Mouse (Mus musculus): Measurements from ENCODE around the gene Kif1c. TPM values are rescaled to one million over a fixed set of nuclear protein-coding genes. Genes with fewer than 3 reads are reported as not detected.
"Not testable (repeated sequence)": the region's sequence is repeated elsewhere in the genome, so short reads cannot be mapped to it uniquely, and the experiment has no call there.

Kif1c gene
- polyA plus RNA-seq, 1 experiment from 2014 or later: 1.1 TPM

GRCm38 (mm10) chr11:70776830-70777571 is 76.7 kb downstream of the Kif1c start:
- H3K27me3 ChIP-seq (ENCODE audit: control insufficient read depth, insufficient read depth, low read depth, low read length): no peaks in the 10 kb centered on the region
- H3K27ac ChIP-seq (ENCODE audit: low read length): no peak overlapping the region
- ATAC-seq (ENCODE audit: low read depth): peak; percentile 47; the same call in 1 of the 2 replicates
- H3K36me3 ChIP-seq (ENCODE audit: control insufficient read depth, insufficient read depth): no peaks in the 10 kb centered on the region
- no peak overlapping the region for H3K4me2 ChIP-seq (ENCODE audit: low read depth, low read length)
- WGBS (ENCODE audit: insufficient replicate concordance): 23% methylated on average over 17 of the region's 17 CpGs
- no peaks in the 10 kb centered on the region for H3K9me3 ChIP-seq (replicated peaks; ENCODE audit: control insufficient read depth, low read length)
- H3K4me1 ChIP-seq (ENCODE audit: control insufficient read depth, low read depth, low read length): peaks cover 4% of the 10 kb centered on the region
- H3K9ac ChIP-seq (ENCODE audit: low read depth, low read length): no peak overlapping the region
- H3K4me3 ChIP-seq (ENCODE audit: low read depth, low read length): no peak overlapping the region

GRCm38 (mm10) chr11:70777634-70778033 is 77.3 kb downstream of the Kif1c start:
- Histone ChIP-seq H3K4me2 (ENCODE audit: low read depth, low read length) (no peak overlapping the region), H3K27ac (ENCODE audit: low read length) (no peak overlapping the region), H3K36me3 (ENCODE audit: control insufficient read depth, insufficient read depth) (no peaks in the 10 kb centered on the region), H3K9ac (ENCODE audit: low read depth, low read length) (no peak overlapping the region), H3K4me3 (ENCODE audit: low read depth, low read length) (no peak overlapping the region), H3K4me1 (ENCODE audit: control insufficient read depth, low read depth, low read length) (peaks cover 4% of the 10 kb centered on the region), H3K27me3 (ENCODE audit: control insufficient read depth, insufficient read depth, low read depth, low read length) (no peaks in the 10 kb centered on the region), H3K9me3 (replicated peaks; ENCODE audit: control insufficient read depth, low read length) (no peaks in the 10 kb centered on the region)
- ATAC-seq (ENCODE audit: low read depth): no peak
- WGBS (ENCODE audit: insufficient replicate concordance): 54% methylated on average over 6 of the region's 6 CpGs

- H3K36me3 ChIP-seq (ENCODE audit: control insufficient read depth, insufficient read depth): not testable (repeated sequence)
- 13% methylated on average over 6 of the region's 6 CpGs for WGBS (ENCODE audit: insufficient replicate concordance)
Measured at GRCm38 (mm10) chr11:70778058-70778457, 77.7 kb downstream of the Kif1c start.

More at GRCm38 (mm10) chr11:70778058-70778457, 77.7 kb downstream of the Kif1c start:
- H3K4me1 ChIP-seq (ENCODE audit: control insufficient read depth, low read depth, low read length); H3K9me3 ChIP-seq (replicated peaks; ENCODE audit: control insufficient read depth, low read length); H3K27me3 ChIP-seq (ENCODE audit: control insufficient read depth, insufficient read depth, low read depth, low read length); H3K4me3 ChIP-seq (ENCODE audit: low read depth, low read length); ATAC-seq (ENCODE audit: low read depth); H3K4me2 ChIP-seq (ENCODE audit: low read depth, low read length); H3K9ac ChIP-seq (ENCODE audit: low read depth, low read length); H3K27ac ChIP-seq (ENCODE audit: low read length): not testable (repeated sequence)

Small RNA genes within 50 kb of the gene (microRNA-seq; reads per million reads assigned to microRNA genes)
- gene Gm22760 (not detected), gene Mir6925 (not detected)

Other genes with a start within 250 kb of the Kif1c start
- 12.8 and 13.7 TPM in 2 replicates for gene Med11, start 248.6 kb upstream of the Kif1c start, polyA plus RNA-seq (2015; fragmentation: Nextera tagmentation; extraction: Ambion mirVana)
- 0.42 and 0.87 TPM in 2 replicates for gene Zmynd15, start 241.1 kb upstream of the Kif1c start, polyA plus RNA-seq (2015; fragmentation: Nextera tagmentation; extraction: Ambion mirVana)
- 2.6 and 3.0 TPM in 2 replicates for gene Cxcl16, start 240.6 kb upstream of the Kif1c start, polyA plus RNA-seq (2015; fragmentation: Nextera tagmentation; extraction: Ambion mirVana)
- gene Tm4sf5, start 195.3 kb upstream of the Kif1c start, polyA plus RNA-seq (2015; fragmentation: Nextera tagmentation; extraction: Ambion mirVana): 0.65 and 2.3 TPM in 2 replicates
- gene Vmo1, start 185.9 kb upstream of the Kif1c start, polyA plus RNA-seq (2015; fragmentation: Nextera tagmentation; extraction: Ambion mirVana): 0.44 and 0.65 TPM in 2 replicates
- 33.8 and 35.3 TPM in 2 replicates for gene Gltpd2, start 181.4 kb upstream of the Kif1c start, polyA plus RNA-seq (2015; fragmentation: Nextera tagmentation; extraction: Ambion mirVana)
- gene Psmb6, start 175.2 kb upstream of the Kif1c start, polyA plus RNA-seq (2015; fragmentation: Nextera tagmentation; extraction: Ambion mirVana): 291 and 307 TPM in 2 replicates
- not detected in 2 replicates for gene Gm40193, start 167.6 kb upstream of the Kif1c start, polyA plus RNA-seq (2015; fragmentation: Nextera tagmentation; extraction: Ambion mirVana)
- gene Pld2, start 160.5 kb upstream of the Kif1c start, polyA plus RNA-seq (2015; fragmentation: Nextera tagmentation; extraction: Ambion mirVana): 2.1 and 2.9 TPM in 2 replicates
- gene Mink1, start 137.7 kb upstream of the Kif1c start, polyA plus RNA-seq (2015; fragmentation: Nextera tagmentation; extraction: Ambion mirVana): 4.0 and 6.0 TPM in 2 replicates
- not detected in 2 replicates for gene 4930544D05Rik, start 84.7 kb upstream of the Kif1c start, polyA plus RNA-seq (2015; fragmentation: Nextera tagmentation; extraction: Ambion mirVana)
- not detected in 2 replicates for gene Chrne, start 81.3 kb upstream of the Kif1c start, polyA plus RNA-seq (2015; fragmentation: Nextera tagmentation; extraction: Ambion mirVana)
- gene Gp1ba, start 61.4 kb upstream of the Kif1c start, polyA plus RNA-seq (2015; fragmentation: Nextera tagmentation; extraction: Ambion mirVana): 2.3 and 3.9 TPM in 2 replicates
- 76.4 and 79.6 TPM in 2 replicates for gene Rnf167, start 53.3 kb upstream of the Kif1c start, polyA plus RNA-seq (2015; fragmentation: Nextera tagmentation; extraction: Ambion mirVana)
- gene Slc25a11, start 53.1 kb upstream of the Kif1c start, polyA plus RNA-seq (2015; fragmentation: Nextera tagmentation; extraction: Ambion mirVana): 74.5 and 79.2 TPM in 2 replicates
- 899 and 965 TPM in 2 replicates for gene Pfn1, start 45.9 kb upstream of the Kif1c start, polyA plus RNA-seq (2015; fragmentation: Nextera tagmentation; extraction: Ambion mirVana)
- gene Eno3, start 43.3 kb upstream of the Kif1c start, polyA plus RNA-seq (2015; fragmentation: Nextera tagmentation; extraction: Ambion mirVana): 11.6 and 22.1 TPM in 2 replicates
- gene Spag7, start 31.1 kb upstream of the Kif1c start, polyA plus RNA-seq (2015; fragmentation: Nextera tagmentation; extraction: Ambion mirVana): 57.5 and 59.7 TPM in 2 replicates
- gene Camta2, start 12.4 kb upstream of the Kif1c start, polyA plus RNA-seq (2015; fragmentation: Nextera tagmentation; extraction: Ambion mirVana): 3.0 and 4.3 TPM in 2 replicates
- 1.1 and 1.4 TPM in 2 replicates for gene Inca1, start 393 bp upstream of the Kif1c start, polyA plus RNA-seq (2015; fragmentation: Nextera tagmentation; extraction: Ambion mirVana)
- gene Zfp3, start 63.7 kb downstream of the Kif1c start, polyA plus RNA-seq (2015; fragmentation: Nextera tagmentation; extraction: Ambion mirVana): 1.3 and 1.6 TPM in 2 replicates
- 0.57 and 1.0 TPM in 2 replicates for gene Scimp, start 112.0 kb downstream of the Kif1c start, polyA plus RNA-seq (2015; fragmentation: Nextera tagmentation; extraction: Ambion mirVana)
- gene Rabep1, start 144.2 kb downstream of the Kif1c start, polyA plus RNA-seq (2015; fragmentation: Nextera tagmentation; extraction: Ambion mirVana): 11.6 and 11.8 TPM in 2 replicates

Measured in liver, embryonic 16.5 days (tissue).